Mouse (Mus musculus) cerebellum, adult (tissue): Measurements from ENCODE around the gene Hhex.

Source experiments
- ATAC-seq: cut with Nextera tagmentation; 2 replicates; pipeline ENCODE4 v1.9.2; 2017; ENCODE audit warnings: mild to moderate bottlenecking, moderate library complexity, mixed read lengths; ENCODE audit not compliant: insufficient number of reproducible peaks, low FRiP score, low TSS enrichment

Hhex gene

DNA sequence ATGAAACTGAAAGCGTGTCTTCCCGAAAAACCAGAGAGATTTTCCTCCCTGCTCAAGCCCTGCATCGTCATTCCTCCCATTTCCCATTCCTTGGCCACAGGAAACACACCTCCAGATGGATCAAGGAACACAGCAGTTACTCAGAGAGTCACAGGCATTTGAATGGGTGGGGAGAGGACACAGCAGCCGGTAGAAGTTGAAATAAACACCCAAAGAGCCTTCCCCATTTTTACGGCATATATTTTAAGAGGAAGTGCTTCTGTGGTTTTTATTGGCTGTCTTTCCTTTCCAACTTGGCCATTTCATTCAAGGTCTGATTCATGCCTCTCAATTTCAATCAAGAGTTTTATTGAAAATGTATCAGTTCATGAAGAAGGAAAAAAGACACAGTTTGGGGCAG is 13.6 kb downstream of the Hhex start:
- no peak for ATAC-seq

DNA sequence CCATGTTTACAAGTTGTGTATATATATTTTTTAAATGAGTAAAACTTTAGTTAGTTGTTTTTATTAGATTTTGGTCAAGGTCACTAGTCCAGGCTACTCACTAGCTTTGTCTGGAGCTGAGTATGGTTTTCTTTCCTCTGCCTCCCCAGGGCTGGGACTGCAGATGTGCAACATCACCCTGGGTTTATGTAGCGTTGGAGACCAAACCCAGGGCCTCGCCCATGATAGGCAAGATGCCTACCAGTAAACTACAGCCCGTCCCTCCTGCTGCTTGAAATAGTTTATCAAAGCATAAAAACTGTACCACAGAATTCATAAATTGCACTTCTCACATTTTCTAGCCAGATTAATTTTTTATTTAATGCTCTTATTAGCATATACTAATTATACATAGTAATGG is 14.6 kb downstream of the Hhex start:
- no peak for ATAC-seq

- ATAC-seq: no peak
These were observed 20.9 kb downstream of the Hhex start for GRCm38 (mm10) chr19:37455528-37455927.

DNA sequence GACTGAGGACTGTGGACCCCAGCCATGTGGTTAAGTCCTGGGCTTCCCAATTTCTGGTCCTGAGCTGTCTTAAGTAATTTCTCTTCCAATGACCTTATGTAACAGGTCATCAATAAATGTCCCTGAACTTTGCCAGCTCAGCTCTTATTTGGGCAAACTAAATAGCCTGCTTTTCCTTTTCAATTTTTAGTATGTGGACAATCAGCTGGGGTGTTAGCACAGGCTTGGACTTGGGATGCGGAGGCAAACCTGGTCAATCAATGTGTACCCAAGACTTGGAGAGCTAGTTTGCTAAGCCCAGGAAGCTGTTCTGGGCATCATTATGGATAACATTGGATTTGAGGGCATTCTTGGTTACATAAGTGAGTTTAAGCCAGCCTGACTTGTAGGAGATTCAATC is 21.4 kb downstream of the Hhex start:
- ATAC-seq: no peak

DNA sequence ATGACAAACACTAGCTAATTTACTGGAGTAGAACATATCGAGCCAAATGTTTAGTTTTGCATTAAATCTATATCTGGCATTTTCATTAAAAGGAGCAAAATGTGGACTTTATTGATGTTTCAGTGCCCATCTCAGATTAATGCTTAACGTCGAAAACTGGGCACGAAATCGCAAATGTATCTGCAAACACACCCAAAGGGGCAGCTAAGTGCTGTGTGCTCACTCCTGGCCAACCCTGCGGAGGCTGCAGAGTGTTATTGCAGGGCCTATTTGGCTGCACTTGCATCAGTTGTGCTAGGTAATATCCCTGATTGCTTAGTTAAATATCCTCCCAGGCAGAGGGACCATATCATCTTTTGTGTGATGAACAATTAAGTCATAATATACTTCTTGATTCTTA is 23.4 kb downstream of the Hhex start:
- ATAC-seq: no peak

DNA sequence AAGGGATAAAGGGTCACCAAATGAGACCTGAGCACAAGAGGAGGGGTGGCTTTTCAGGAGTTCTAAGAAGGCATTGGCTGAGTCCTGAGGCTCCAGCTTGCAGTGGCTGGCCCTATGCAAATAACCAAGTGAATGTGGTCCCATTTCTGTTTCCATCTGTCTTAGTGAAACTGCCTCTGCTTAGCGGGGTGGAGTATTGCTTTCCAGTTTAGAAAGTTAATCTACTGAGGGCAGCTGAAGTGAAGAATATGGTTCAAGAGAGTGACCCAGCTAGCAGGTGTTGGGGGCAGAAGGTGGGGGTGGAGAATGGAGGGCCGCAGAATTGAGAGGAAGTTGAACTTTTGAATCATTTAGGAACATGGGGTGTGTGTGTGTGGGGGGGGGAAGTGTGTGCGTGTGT is 31.8 kb downstream of the Hhex start:
- ATAC-seq: no peak

- no peak for ATAC-seq
These were observed 32.4 kb downstream of the Hhex start for GRCm38 (mm10) chr19:37466978-37467377.

DNA sequence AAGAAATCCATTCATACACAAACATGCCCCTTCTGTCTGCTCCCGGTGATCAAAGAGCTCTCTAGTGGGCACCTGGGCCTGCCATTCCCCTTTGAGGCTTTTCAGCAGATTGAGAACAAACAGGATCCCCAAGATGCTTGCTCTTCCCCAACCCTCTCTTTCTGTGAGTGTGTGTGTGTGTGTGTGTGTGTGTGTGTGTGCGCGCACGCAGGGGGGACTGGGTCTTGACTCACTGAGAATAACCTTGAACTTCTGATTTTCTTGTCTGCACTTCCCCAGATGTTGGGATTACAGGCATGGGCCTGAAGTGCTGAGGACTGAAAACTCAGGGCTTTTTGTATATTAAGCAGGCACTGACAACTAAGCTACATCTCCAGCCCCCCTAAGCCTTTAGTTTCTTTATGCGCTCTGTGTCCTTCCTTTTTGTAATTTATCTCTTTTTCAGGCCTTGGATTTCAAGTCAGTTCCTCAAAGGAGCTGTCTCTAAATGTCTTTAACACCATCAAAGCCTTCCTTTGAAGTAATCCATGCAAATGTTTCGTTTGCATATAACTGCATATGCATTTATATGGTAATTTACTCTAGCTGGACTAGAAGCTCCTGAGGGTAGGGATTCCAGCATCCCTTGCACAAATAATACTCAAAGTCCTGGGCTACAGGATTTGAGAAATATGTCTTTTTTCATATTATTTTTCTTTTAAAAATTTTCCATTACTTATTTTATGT is 34.4 kb downstream of the Hhex start:
- ATAC-seq: no peak

- no peak for ATAC-seq
These were observed 37.1 kb downstream of the Hhex start for GRCm38 (mm10) chr19:37471680-37472079.

DNA sequence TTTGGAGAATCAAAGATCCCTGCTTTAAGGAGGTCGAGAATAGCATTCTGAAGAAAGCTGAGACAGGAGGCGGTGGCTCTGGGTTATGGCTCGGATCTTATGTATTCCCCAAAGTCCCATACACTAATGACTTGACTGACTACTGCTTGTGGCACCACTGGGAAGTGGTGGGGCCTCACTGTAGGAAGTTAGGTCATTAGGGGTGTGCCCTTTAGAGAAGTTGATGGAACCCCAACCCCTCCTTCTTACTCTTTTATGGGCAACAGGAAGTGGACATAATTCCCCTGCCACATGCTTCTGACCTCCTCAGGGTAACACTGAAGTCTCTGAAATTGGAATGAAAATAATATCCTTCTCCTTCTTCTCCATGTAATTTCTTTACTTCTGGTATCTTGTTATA is 38.0 kb downstream of the Hhex start:
- no peak for ATAC-seq

DNA sequence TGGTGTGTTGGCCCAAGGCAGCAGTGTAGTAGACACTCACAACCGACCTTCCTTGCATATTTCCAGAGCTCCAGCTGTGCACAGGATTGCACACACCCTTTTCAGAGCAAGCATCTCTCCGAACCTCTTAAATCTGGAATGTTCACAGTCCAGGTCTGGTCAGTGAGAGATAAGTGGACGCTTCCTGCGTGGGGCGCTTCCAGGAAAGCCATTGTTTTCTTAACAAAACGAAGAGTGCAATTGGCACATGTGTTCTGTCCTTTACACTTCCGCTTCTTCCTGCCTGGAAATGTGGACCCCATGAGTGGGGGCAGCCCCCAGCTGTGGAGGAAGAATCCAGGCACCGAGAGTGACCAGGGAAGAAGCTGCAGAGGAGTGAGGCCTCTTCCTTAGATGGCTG is 47.1 kb downstream of the Hhex start:
- no peak for ATAC-seq

DNA sequence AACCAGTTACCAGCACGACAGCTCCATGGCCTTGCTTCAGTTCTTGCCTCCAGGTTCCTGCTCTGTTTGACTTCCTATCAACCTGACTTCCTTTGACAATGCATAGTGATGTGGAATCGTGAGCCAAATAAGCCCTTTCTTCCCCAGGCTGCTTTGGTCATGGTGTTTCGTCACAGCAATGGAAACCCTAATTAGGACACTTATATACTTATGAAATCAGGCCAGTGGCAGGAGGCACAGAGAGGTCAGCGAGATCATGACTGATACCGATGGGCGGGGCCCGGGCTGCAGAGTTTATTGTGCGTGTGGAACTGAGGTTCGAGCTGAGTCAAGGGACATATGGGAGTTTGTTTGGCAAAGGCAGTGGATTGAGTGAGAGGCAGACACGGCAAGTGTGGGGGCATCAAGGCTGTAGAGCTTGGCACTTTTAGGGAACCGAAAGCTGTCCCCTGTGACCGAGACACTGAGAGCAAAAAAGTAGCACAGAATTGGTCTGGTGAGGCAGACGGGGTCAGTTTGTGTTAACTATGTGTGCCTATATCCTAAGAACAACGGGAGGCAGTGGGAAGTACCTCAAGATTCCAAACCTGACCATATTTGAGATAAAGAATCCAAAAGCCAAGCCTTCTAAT is 48.1 kb downstream of the Hhex start:
- ATAC-seq: no peak

DNA sequence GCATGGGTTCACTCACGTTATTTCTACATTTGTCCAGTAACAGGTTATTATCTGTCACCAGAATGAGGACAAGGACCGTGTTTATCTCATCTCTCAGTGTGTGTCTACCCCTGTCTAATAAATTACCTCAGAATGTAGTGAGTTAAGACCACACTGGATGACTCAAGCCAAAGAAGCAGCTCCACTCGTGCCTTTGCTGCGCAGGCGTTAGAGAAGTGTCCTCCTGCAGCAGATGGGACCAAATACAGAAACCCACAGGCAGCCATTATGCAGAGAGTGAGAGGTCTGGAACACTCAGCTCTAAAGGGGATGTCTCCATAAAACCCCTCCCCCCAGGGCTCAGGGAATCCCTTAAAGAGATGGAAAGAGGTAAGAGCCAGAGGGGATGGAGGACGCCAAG is 50.2 kb downstream of the Hhex start:
- no peak for ATAC-seq

DNA sequence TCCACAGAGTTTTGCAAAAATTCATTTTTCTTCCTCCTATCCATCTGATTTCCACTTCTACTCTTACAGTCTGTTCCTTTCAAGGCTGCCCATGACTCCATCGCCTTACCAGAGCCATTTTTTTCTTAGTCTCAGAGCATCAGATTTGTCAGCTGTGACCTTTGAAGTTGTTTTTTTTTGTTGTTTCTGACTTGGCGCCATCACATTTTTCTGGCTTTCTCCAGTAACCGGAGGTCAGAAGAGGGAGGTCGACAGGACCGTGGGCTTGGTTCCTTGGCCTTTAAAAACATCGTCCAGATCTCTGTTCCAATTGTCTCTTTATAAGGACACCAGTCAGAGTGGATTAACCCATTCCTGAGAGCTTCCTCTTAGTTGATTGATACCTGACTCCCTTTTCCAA is 52.2 kb downstream of the Hhex start:
- no peak for ATAC-seq

GRCm38 (mm10) chr19:37487811-37488475 is 53.3 kb downstream of the Hhex start:
- ATAC-seq: no peak

DNA sequence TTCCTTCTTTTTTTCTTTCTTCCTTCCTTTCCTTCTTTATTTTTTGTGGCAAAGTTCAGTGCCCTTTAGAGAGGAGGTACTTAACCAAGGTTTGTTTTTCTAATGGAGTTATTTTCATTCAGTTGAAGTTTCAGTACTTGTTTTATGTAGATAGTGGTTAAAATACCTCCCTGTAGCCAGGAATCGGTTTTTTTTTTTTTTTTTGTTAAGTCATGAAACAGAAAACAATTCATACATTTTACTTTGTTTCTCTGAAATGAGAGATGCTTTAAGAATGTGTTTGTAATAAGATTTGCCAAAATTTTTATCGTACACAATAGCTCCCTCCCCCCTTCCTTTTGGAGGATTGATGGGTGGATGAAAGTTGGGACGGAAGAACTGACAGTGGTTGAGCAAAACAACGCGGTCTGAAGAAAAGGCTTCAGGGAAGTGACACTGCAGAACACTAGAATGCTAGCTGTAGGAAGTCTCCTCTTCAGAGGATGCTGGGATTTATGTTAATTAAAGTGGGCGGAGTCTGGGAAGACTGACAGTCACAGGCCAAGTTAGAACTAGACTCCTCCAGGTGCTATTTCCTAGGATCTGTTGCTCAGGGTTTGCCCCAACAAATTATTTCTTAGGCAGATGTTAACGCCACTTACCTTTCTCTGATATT is 54.1 kb downstream of the Hhex start:
- ATAC-seq: no peak
